Comparison of ENCODE assay signal across 32 mouse cellular contexts in genomic region chr3:116094288-116094687, GRCm38 (mm10).
"Had no signal": no experiment of that assay in that cellular context is flagged by ENCODE, and none has a peak within 500 bp of the region (broad histone marks: within the 10 kb centered on the region; RNA-seq: fewer than 3 reads in every experiment).

No protein-coding gene starts in this region.

- ATAC-seq: hindbrain, embryonic 16.5 days; hindbrain, postnatal 0 days; inflammation-experienced regulatory T-cells, adult 6 months; intestine, embryonic 15.5 days; intestine, embryonic 16.5 days; intestine, postnatal 0 days had no signal

- H3K27me3 ChIP-seq: heart, embryonic 12.5 days; heart, embryonic 13.5 days; heart, embryonic 15.5 days; hindbrain, embryonic 12.5 days; hindbrain, embryonic 13.5 days; hindbrain, embryonic 15.5 days; intestine, embryonic 15.5 days; kidney, embryonic 15.5 days had no signal

- DNase-seq: heart, adult 18-20 months; heart, adult 2 months; heart, postnatal 10 days; heart, postnatal 14 days; heart, postnatal 36 days; heart, postnatal 4 days; kidney, adult 11 months; kidney, adult 18-20 months; kidney, adult 8-10 months; kidney, adult 9 months; kidney, postnatal 10 days; kidney, postnatal 4 days; layer of hippocampus, adult 9-11 months had no signal

- H3K36me3 ChIP-seq: heart, embryonic 10.5 days; heart, embryonic 12.5 days; heart, embryonic 13.5 days; heart, embryonic 15.5 days; hindbrain, embryonic 10.5 days; hindbrain, embryonic 12.5 days; hindbrain, embryonic 13.5 days; hindbrain, embryonic 15.5 days; intestine, embryonic 15.5 days; kidney, embryonic 15.5 days had no signal

- H3K9ac ChIP-seq: heart, embryonic 12.5 days; heart, embryonic 13.5 days; heart, embryonic 15.5 days; hindbrain, embryonic 12.5 days; hindbrain, embryonic 13.5 days; hindbrain, embryonic 14.5 days; hindbrain, embryonic 15.5 days; intestine, embryonic 15.5 days; kidney, embryonic 15.5 days had no signal

- H3K4me2 ChIP-seq: heart, embryonic 11.5 days; heart, embryonic 12.5 days; heart, embryonic 13.5 days; heart, embryonic 15.5 days; hindbrain, embryonic 12.5 days; hindbrain, embryonic 13.5 days; hindbrain, embryonic 14.5 days; hindbrain, embryonic 15.5 days; intestine, embryonic 15.5 days; kidney, embryonic 15.5 days had no signal

- H3K4me1 ChIP-seq: heart, embryonic 10.5 days; hindbrain, embryonic 10.5 days; hindbrain, embryonic 12.5 days; hindbrain, embryonic 13.5 days; hindbrain, embryonic 15.5 days; intestine, embryonic 15.5 days; kidney, embryonic 15.5 days had no signal

- H3K9me3 ChIP-seq: heart, embryonic 10.5 days; heart, embryonic 15.5 days; hindbrain, embryonic 12.5 days; hindbrain, embryonic 15.5 days; intestine, embryonic 15.5 days had no signal

- H3K27ac ChIP-seq: heart, adult 2 months; heart, embryonic 10.5 days; heart, embryonic 13.5 days; heart, embryonic 15.5 days; hindbrain, embryonic 10.5 days; hindbrain, embryonic 12.5 days; hindbrain, embryonic 13.5 days; hindbrain, embryonic 14.5 days; hindbrain, embryonic 15.5 days; hindbrain, postnatal 0 days; intestine, embryonic 15.5 days; kidney, embryonic 15.5 days; kidney, postnatal 0 days; layer of hippocampus, adult 2 months had no signal

- H3K4me3 ChIP-seq: heart, adult 2 months; heart, embryonic 10.5 days; heart, embryonic 12.5 days; heart, embryonic 13.5 days; heart, embryonic 15.5 days; hindbrain, embryonic 10.5 days; hindbrain, embryonic 12.5 days; hindbrain, embryonic 13.5 days; hindbrain, embryonic 15.5 days; intestine, embryonic 15.5 days; kidney, embryonic 15.5 days; layer of hippocampus, adult 2 months had no signal
